Mouse (Mus musculus): Measurements from ENCODE around the gene Jmjd4.

The Jmjd4 gene

DNA sequence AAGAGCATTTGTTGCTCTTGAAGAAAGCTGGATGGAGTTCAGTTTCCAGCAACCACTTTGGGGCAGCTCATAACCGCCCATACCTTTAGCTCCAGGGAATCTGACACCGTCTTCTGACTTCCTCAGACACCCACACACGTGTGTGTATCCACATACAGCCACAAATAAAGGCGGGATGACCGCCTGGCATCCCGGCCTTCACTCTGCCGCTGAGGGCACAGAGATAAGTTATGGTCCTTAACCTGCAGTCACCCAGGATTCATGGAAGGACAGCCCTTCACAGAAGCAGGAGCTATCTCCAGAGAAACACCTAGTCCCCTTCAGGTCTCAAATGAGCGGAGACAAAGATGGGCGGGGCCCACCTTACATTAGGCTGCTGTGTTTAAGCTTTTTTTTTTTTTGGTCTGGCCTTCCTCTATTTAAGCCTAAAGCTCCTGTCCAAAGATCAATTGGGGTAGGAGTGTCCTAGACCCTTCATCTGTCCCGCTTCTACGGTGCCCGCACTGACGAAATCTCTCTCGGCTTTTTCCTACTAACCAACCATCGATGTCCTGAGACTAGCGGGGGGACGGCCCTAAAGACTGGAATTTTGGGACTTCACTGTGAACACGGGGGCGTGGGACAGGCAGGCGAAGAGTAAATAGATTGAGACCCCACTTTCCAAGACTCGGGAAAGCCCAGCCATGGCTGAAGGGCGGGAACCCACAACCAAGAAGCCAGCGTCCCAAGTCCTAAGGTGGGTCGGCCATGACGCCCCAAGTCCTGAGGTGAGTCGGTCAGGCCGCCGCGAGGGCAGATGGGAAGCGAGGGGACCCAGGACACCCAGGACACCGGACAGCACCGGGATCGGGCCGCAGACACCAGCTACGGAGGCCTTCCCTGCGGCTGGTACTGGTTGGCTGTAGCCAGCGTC, 21.8 kb downstream of the Jmjd4 start:
- no peak for DNase-seq (ENCODE audit: extremely low read depth, low read depth, low spot score)

DNA sequence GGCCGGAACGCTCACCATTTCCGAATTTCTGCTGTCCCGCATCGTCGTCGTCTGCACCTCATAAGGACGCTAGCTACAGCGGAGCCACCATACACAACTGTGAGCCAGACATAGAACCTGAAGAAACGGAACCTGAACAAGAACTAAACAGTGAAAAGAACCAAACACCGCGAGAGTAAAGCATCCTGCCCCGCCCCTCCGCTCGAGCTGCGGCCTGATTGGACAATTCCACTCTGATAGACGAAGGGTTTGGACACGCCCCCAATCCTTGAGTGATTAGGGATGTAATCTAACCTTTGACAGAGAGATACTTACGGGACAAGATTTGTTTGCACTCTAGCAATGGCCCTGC, 22.5 kb downstream of the Jmjd4 start, which contains the start of gene Zfp867:
TSS of gene Zfp867 (minus strand) at position 149 of the 352 bp plus-strand sequence.
- no peak for DNase-seq (ENCODE audit: extremely low read depth, low read depth, low spot score)

DNA sequence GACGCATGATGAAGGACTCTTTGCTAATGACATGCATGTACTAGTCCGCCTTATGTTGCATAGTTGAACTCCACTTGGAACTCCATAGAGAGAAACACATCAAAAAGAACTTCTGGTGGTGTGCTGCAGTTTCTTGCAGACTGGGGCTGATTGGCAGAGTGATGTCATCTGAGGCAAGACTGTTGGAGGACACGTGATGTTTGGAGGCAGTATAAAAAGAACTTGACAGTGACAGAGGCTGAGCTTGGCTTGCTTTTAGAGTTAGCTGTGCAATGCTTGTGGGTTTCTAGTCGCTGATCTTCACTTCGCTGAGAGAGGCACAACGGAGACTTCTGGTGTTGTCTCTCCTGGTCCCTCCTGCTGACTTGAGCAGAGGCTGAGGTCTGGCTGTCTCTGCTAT, 27.4 kb downstream of the Jmjd4 start:
- DNase-seq (ENCODE audit: extremely low read depth, low read depth, low spot score), result no peak

DNA sequence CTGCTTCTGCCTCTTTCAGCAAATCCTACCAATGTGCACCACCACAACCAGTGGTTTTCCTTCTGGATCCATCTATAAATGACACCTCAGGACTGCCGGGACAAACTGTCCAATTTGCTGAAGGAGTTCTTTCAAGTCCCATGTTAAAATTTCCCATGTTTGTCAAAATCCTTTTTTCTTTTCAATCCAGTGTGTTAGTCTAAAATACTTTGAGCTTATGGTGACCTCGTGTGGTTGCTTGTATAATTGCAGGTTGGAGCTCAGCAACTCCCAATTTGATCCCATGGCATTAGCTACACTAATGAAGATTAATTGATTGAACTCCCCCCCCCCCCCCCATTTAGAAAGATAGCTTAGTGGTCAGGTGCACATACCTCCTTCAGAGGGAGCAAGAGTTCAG, 33.4 kb downstream of the Jmjd4 start:
- DNase-seq (ENCODE audit: extremely low read depth, low read depth, low spot score), result no peak

DNA sequence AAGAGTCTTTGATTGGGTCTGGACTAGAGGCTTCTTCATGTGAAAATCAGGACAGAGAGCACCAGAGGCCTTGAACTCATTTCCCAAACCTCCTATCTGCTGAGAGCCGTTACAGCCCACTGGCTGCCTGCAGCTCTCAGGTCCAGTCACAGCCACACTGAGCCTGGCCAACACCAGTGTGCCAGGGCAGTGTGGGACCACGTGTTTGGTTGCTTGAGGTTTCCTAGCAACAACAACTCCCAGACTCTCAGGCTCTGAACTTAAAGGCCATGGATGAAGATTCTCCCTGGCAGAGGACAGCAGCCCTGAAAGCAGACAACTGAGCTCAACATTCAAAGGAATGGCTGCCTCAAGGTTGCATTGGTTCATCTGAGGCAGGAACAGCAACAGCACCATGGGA, 35.8 kb downstream of the Jmjd4 start:
- DNase-seq (ENCODE audit: extremely low read depth, low read depth, low spot score), result no peak

DNA sequence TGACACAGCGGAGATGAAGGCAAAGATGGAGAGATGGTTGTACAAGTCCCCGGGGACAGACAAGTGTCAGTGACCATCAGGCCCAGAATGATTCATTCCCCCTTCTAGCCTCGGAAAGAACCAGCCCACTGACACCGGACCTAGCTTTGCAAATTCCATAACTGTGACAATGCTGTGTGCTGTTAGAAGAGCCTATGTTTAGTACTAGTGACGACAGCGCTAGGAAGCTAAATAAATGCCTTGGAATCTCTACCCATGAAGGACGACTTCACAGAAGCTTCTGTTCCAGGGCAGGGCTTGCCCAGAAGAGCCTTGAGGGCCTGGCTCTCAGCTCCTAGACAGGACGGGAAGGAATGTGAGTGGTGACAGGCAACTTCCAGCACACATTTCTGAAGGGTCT, 36.4 kb downstream of the Jmjd4 start:
- DNase-seq (ENCODE audit: extremely low read depth, low read depth, low spot score), result no peak

DNA sequence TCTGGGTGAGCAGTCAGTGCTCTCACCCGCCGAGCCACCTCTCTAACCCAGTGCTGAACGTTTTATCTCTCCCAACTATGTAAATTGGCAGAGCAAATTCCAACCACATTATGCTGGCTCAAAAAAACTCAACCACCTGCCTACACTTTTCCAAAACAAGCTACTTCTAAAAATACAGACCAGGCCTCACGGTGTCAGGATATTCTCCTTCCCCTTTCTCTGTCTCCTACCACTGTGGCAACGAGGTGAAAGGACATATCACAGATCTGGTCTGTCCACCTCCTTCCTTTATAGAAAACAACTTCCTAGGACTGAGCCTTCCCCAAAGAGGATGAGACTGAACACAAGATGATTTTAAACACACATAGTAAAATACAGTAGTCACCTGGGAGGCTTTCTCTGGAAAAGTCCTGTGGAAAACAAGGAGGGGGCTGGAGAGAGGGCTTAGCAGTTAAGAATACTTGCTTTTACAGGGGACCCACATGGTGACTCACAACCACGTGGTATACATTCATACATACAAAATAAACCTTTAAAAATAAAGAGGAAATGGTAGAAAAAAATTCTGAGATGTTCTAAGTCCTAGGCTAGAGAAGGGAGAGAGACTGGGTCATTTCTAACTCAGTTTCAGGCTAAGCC, 46.9 kb downstream of the Jmjd4 start:
- DNase-seq (ENCODE audit: extremely low read depth, low read depth, low spot score), result no peak

DNA sequence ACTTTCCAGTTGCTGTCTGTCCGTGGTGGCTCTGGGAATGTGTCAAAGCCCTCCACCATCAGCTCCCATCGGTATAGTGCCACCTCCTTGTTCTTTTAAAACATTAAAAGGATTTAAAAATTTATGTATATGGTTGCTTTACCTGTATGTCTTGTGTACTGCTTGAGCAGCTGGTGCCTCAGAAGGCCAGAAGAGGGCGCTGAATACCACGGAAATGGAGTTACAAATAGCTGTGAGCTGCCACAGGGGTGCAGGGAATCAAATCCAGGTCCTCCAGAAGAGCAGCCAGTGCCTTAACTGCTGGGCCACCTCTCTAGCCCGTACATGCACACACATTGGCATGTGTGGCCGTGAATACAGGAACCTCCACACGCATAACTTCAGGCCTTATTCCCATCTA, 47.9 kb downstream of the Jmjd4 start:
- no peak for DNase-seq (ENCODE audit: extremely low read depth, low read depth, low spot score)

DNA sequence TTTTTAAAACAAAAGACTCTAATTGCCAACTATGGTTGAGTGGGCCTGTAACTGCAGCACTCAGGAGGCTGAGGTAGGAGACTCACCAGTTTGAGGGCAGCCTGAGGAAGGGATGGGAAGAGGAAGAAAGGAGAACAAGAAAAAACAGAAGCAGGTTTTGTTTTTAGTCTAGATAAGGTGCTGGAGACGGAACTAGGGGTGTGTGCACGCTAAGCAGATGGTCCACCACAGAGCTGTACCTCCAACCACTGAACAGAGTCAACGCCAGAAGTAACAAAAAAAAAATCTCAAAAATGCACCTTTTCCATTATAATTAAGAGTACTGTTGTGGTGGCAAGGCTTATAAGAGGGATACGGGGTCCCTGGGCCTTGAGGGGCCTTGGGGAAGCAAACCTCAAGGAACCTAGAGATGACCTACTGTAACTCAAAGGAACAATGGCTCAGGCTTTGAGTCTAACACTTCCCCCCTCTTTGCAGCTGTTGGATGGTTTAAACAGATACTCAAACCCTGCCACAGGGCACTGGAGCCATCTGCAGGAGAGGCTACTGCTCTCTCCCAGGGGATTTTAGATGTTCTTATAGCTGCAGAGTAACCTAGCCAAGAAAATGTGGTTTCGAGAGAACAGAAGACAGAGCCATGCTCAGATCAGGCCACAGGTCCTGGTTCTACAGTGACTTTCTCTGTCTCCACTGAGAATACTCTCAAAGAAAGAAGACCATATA, 52.3 kb downstream of the Jmjd4 start:
- DNase-seq (ENCODE audit: extremely low read depth, low read depth, low spot score), result no peak

DNA sequence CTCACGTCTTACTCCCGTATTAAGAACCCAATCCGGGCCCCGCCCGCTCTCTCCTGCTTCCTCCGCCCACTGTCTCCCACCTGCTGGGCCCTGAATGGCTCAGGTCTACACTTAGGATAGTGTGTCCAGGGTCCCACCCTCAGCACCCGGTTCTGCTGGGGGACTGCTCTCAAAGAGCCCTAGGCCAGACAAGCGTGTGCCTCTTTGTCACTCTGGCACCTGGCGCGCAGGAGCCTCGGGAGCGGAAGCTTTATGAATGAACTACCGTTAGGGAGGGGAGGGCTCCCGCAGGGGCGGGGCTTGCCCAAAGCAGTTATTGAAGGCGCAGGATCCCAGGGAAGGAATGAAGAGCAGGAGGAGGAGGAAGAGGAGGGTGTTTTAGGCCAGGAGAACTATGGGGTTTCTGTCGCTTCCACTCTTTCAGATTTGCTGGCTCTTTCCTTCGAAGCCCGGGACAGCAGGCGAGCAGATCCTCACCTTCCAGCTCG, 55.5 kb downstream of the Jmjd4 start:
- DNase-seq (ENCODE audit: extremely low read depth, low read depth, low spot score), result no peak

DNA sequence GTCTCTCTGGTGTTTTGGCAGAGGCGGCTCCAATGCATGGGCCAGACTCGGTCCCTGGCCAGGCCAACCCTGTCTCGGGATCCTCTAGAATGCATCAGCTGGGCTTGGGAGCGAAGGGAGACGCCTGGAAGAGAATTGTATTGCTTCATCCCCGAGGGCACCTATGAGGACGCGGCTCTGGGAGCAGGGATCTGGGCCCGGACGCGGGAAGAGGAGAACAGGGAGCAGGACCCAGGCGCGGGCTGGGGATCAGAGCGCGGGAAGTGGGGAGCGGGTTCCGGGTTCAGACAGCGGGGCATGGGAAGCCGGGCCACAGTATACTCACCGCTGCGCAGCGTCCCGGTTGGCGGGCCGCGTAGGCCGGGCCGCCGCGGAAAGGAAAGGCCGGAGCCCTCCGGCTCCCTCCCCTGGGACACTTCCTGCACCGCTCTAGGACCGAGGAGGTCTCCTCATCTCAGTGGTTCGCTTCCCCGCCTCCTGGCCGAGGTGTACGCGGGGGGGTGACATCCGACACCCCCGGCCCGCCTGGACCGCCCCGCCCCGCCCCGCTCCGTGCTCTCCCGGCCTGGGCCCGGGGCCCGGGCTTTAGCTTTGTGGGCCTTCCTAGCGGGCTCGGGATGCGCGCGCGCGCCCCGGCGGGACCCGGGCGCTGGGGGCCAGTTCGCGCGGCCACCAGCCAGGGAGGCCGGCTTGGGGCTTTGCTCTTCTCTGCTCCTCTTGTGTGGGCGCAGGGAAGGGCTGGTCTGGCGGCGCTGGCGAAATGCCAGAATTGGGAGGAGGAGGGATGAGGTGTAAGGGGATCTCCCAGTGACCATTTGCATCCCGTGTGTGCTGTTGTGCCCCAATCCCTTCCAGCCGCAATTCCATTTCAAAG, 56.2 kb downstream of the Jmjd4 start:
- no peak for DNase-seq (ENCODE audit: extremely low read depth, low read depth, low spot score)

DNA sequence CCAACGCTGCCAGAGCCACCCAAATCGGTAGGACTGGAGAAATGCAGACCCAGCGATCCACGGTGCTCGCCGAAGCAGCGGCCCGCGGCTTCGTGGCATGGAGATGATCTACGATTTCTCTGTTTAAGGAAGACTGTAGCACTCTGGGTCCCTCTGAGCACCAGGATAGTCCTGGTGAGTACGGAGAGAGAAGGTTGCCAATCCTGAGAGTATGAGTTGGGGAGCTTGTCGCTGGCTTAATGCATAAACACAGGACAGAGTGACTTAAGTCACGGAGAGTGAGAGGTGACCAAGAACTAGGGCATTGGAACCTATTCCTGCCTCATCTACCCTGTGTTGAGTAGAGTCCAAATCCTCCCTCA, 56.8 kb downstream of the Jmjd4 start:
- no peak for DNase-seq (ENCODE audit: extremely low read depth, low read depth, low spot score)
